Mouse (Mus musculus) embryo, embryonic 10 days (tissue): Measurements from ENCODE around the gene Atp2a1.
"Not testable (repeated sequence)": the region's sequence is repeated elsewhere in the genome, so short reads cannot be mapped to it uniquely, and the experiment has no call there.

Experiments used
- DNase-seq: peaks from one replicate; pipeline ENCODE4 v3.0.0-alpha.2; 2015; ENCODE audit warnings: low spot score

Gene Atp2a1

DNA sequence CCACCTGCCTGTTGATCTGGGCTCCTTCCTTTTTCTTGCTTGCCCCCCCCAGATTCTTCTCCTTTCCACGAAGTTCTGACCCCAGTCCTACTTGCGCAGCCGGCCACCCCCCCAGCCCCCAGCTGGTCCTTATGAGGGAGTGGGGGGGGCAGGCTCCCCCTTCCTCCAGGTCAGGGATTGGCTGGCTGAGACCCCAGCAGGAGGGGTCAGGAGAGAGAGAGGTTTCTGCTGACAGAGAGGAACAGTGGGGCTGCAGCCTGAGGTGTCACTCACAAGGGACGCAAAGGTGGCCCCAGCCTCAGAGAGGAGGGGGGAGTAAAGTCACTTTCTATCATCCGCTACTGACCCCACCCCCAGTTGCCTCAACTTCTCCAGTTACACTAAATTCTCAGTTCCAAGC, at the start of gene Atp2a1:
Gene Atp2a1, minus strand, starts transcription at position 105 of the 400 bp plus-strand sequence.
- DNase-seq: no peak

GRCm38 (mm10) chr7:126511287-126511686, 48.4 kb upstream of the Atp2a1 start:
- no peak for DNase-seq

GRCm38 (mm10) chr7:126507126-126507778, 44.3 kb upstream of the Atp2a1 start:
- DNase-seq: no peak

DNA sequence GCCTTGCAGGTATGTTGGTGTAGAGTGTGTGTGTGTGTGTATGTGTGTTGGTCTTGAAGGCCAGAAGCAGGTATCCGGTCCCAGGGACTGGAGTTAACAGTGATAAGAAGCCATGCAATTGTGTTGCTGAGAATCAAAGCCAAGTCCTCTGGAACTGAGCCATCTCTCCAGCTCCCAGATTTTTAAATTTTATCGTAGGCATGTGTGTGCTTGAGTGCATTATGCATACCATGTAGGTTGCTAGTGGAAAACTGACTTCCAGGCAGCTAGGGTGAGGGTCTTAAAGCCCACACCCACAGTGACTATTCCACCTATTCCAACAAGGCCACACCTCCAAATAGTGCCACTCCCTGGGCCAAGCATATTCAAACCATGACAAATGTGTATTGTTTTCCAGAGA, 42.0 kb upstream of the Atp2a1 start:
- DNase-seq: no peak

DNA sequence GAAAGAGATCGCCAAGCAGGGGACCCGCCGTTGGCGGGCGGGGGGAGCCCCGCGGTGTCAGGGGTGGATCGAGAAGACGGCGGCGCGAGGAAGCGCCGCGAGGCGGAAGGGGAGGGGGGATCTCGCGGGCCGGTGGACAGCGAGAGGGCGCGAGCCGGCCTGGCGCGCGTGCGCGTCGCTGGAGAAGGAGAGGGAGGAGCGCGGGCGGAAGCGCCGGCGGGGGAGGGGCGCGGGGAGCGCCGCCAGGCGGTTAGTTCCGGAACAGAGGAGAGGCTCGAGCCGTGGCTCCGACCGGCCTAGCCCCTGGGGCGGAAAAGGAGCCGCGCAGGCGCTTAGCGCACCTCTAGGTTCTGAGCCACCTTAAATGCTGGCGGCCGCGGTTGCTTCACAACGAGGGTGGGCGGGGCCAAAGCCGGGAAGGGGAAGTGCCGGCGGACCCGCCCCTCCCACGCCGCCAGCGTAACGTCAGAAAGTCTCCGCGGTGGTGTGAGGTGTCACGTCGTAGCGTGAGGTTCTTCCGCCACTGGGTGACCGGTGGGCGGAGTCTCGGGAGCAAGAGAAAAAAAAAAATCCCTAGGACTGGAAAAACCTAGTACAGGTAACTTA, 40.5 kb upstream of the Atp2a1 start, which contains the start of gene Atxn2l:
Gene Atxn2l, minus strand, starts transcription at position 165 of the 606 bp plus-strand sequence.
- DNase-seq: peak; percentile 99

GRCm38 (mm10) chr7:126502751-126503150, 39.8 kb upstream of the Atp2a1 start:
- no peak for DNase-seq

- peak; percentile 95 for DNase-seq
These were observed 39.3 kb upstream of the Atp2a1 start for GRCm38 (mm10) chr7:126502023-126502741.

DNA sequence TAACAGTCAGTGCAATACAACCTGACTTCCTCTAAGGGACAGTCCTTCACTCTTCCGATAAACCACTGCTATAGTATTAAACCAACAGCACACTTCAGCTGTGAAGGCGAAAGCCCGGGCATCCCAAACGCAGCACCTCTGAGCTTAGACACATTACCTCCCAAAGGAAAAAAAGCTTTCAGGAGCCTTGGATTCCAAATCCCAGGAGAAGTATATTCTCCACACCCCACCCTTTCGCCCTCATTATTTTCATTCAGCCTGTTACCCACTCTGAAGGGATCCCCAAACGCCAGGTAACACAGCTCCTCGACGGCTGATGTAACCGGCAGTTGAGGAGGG, 38.7 kb upstream of the Atp2a1 start:
- DNase-seq: no peak

DNA sequence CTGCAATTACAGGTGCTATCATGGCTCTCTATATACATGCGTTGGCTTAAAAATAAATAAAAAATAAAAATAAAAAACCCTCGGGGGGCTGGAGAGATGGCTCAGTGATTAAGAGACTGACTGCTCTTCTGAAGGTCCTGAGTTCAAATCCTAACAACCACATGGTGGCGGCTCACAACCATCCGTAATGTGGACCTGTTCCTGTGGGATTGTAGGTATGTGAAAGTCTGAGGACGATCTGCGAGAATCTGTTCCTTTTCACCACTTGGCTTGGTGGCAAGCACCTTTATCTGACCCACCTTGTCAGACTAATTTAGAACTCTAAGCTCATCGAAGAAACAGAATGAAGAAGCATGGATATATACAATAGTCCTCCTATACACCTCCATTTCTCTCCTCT, 36.5 kb upstream of the Atp2a1 start:
- DNase-seq: no peak

DNA sequence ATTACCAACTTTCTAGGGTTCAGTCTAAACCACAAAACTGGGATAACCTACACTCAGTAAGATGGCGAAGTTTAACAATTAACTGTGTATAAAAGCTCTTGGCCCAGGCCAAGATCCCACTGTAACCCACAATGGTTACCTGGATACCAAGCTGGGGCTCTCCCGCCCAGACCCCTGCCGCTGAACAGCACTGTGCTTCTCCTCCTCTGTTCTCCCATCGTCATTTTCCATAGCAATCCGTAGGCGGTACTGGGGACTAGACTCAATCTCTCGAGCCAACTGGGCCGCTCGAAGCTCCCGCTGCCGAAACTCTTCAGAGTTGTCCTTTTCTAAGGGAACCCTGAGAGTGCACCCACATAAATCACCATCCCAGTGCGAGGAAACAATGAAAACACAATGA, 35.1 kb upstream of the Atp2a1 start:
- DNase-seq: no peak

DNA sequence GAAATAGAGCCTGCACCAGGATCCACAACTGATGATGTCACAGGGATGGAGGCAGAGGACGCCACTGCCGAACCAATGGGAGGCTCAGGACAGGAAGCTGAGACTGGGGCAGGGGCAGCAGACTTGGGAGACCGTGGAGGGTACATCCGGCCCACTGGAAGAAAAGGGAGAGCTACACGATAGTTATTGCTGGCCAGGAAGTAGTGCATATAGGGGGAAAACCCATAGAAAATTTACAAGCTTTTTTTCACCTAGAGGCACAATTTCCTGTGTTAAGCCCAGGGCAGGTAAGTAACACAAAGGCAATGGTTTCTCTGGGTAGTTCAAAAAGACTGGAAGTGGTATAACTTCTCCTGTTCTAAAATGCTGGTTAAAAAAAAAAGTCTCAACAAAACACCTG, 33.6 kb upstream of the Atp2a1 start:
- DNase-seq: no peak

- no peak for DNase-seq
These were observed 31.2 kb upstream of the Atp2a1 start for GRCm38 (mm10) chr7:126494120-126494519.

DNA sequence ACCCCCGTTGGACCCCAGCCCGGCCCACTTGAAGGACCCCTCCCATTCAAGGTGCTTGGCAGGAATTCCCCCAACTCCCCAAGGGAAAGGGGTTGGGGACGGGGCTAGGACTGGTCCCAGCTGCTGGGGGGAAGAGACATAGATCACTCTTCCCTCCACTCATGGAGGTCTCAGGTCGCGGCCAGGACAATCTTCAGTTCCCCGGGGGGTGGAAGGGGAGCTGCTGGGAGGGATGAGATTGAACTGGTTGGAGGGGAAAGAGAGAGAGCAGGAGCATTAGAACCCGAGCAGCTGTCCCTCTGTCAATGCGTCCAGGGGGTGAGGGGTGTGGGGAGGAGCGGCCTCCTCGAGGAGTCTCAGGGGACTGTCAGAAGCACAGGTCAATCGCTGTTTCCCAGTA, 29.1 kb upstream of the Atp2a1 start:
- DNase-seq: no peak

GRCm38 (mm10) chr7:126491005-126491404, 28.1 kb upstream of the Atp2a1 start:
- DNase-seq: no peak

DNA sequence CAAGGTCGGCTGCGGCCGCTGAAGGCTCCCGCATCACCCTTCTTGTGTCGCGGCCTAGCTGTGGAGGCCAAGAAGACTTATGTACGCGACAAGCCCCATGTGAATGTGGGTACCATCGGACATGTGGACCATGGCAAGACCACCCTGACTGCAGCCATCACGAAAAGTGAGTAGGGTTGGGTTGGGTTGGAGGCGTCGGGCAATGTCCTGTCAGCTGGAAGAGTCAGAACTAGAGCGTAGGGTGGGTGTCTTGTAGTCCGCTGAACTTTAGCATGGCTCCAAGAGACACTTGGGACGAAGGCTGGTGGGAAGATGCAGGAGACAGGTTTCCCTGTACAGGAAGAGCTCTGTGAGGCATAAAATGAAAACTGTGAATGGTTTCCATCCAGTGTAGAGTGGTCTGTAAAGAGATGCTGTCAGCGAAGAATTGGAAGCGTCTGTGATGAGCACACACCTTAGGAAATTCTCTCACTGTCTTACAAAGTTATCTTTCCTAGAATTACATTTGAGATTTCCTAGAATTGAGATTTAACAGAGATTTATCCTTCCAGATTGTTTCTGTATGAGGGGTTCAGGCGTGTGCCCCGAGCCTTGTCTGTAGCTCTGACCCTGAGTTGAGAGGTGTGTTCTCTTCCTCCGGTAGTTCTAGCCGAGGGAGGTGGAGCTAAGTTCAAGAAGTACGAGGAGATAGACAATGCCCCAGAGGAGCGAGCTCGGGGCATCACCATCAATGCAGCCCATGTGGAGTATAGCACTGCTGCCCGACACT, 24.9 kb upstream of the Atp2a1 start:
- not testable (repeated sequence) for DNase-seq

- peak; percentile 98 for DNase-seq
These were observed 24.2 kb upstream of the Atp2a1 start, which contains the start of gene Tufm for GRCm38 (mm10) chr7:126487052-126487483. Gene Tufm (plus strand): TSS chr7:126487361.

DNA sequence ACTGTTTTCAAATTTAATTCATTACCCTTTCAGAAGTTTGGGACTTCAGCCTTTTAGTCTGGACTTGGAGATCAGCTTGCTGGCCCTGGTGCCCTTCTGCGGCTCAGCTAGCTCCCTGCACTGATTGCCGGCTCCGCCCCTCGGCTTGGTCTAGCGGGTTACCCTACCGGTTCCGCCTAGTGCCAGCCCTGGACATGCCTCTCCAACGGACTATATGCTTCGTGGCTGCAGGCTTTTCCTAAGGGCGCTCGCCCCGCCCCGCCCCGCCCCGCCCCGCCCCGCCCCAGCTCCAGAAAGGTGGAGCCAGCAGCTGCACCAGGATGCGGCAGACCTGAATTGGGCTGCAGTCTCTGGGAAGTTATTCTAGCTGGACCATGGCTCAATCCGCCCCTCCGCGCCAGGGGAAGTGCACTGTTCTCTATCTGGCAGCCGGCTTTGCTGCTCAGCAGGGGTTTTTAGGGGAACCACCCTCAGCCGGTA, 19.5 kb upstream of the Atp2a1 start:
- peak; percentile 94 for DNase-seq

DNA sequence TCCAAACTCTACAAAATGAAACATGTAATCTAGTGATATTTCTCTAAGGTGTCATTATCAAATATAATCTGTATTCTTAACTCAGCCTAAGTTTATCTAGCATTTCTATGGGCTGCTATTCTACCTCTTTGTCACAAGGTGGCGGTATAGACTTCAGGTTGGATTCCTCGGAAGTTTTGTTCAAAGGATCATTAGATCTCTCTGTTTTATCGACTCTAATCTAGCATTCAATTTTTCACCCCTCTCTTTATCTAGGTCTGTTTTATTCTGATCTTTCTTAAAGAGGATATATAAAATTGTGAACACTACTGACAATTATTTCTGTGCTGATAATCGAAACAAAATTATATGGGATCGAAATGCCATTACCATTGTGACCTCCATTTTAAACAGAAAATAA, 18.8 kb upstream of the Atp2a1 start:
- peak; percentile 46 for DNase-seq

DNA sequence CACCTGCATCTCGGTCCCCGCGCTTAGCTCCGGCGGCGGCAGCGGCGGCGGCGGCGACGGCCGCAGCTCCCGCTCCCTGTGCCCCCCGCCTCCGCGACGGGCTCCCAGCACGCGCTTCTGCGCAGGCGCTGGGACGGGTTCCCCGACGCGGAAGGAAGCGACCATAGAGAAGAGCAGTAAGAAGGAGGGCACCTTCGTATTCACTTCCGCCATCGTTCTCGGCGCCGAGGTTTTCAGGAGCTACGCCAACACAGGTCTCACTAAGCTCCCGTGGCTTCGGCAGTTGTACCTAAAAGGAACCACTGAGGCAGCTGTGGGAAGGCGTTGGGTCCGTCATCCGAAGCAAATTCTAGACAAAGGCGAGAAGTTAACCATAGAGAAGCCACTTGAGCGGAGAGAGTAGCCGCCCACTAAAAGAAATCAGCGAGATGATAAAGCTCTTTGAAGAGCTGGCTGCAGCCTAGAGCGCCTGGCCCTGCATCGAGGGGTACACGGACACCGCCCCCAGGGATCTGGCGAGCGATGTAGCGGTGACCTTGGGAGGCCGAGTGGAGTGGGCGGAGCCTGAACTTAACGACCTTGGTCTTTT, 12.2 kb upstream of the Atp2a1 start, which contains the start of gene Sh2b1:
Gene Sh2b1, minus strand, starts transcription at position 432 of the 589 bp plus-strand sequence.
- peak; percentile 97 for DNase-seq

DNA sequence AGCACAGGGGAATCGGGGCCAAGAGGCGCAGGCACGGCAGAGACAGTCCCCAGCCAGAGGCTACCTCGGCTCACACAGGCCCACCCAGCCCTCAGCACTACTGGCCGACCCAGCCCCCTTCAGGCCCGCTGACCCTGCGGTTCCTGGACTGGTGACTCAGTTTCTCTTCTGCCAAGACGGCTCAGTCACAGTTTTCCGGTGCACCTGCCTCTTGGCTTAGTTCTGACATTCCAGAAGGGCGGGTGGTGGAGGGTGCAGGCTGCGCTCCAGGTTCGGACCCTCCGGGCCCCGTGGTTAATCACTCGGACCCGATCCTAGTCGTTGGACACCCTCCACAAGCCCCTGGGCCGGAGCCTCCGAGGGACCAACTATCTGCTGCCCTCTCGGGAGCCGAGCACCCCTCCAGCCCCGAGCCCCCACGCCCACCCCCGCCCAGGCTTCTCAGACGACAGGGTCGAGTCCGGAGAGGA, 11.6 kb upstream of the Atp2a1 start:
- DNase-seq: peak; percentile 9

DNA sequence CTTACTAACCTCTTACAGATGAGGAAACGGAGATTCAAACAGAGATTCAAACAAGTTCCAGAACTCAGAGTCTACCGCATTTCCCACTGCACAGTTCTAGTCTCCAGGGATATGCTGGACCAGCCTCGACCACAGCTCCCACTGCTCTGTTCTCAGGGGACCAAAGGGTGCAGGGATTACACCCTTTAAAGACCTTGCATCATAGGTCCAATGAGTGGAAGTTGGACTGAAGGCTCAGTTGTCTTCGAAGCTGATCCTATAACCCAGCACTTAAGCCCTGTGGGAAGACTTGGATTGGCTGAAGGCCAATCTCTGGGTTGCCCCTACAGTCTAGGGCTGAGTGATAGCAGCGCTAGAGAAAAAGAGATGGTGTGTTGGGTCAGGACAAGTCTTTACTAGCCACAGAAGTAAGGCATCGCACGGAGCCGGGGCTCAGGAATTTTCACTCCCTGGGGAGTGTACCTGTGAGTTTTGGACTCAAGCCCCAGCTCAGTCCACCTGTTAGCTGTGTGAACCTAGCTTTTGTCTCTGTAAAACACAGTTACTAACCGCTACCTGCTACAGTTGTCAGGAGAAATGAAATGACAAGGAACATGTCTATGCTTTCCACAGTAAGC, 10.7 kb upstream of the Atp2a1 start:
- DNase-seq: no peak
